Comparison of ENCODE assay signal across 1 mouse cellular context in the genomic region with DNA sequence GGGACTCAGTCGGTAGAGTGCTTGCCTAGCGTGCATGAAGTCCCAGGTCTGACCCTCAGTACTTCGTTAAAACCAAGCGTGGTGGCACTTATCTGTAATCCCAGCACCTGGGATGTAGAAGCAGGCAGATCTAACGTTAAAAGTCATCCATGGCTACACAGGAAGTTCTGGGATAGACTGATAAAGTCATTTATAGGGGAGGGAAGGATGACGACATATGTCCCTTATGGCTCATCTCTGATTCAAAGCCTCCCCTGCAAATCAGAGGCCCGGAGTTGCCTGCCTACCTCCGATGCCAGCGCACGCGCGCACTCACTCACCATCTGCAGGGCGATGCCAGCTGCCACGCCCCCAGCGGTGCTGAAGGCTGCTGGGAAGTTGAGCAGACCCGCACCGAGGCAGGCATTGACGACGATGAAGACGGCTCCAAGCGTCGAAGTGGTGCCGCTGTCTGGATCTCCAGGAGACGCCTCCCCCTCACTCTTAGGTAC.
TF ChIP-seq lines count a peak whose summit lies in the region.

No protein-coding gene starts in this region.

TF ChIP-seq in MEL, 35 proteins besides CTCF, POLR2A, EP300 and RAD21 (continued from another document):
- TF ChIP-seq MAFK (IDR thresholded peaks at IDR 0.05; ENCODE audit: borderline replicate concordance, low read depth, low read length) = no peak
- no peak for TF ChIP-seq POLR2AphosphoS5 (IDR thresholded peaks at IDR 0.05; ENCODE audit: borderline replicate concordance, low read depth, low read length)
- TF ChIP-seq CHD2 (IDR thresholded peaks at IDR 0.05; ENCODE audit: low read length) = no peak
- no peak for TF ChIP-seq SIN3A (IDR thresholded peaks at IDR 0.05; ENCODE audit: low read length)
- no peak for TF ChIP-seq E2F4 (IDR thresholded peaks at IDR 0.05; ENCODE audit: borderline replicate concordance, low read depth, low read length)
- TF ChIP-seq UBTF (IDR thresholded peaks at IDR 0.05; ENCODE audit: borderline replicate concordance, insufficient read depth, low read depth, low read length) = no peak
- no peak for TF ChIP-seq GABPA (IDR thresholded peaks at IDR 0.05; ENCODE audit: low read depth, low read length)
- no peak; the same call in 1 of the 2 replicates for TF ChIP-seq MEF2A (IDR thresholded peaks at IDR 0.05; ENCODE audit: extremely low read depth, insufficient replicate concordance, low read depth, low read length, poor library complexity, severe bottlenecking)
- TF ChIP-seq ZC3H11A (IDR thresholded peaks at IDR 0.05; ENCODE audit: low read depth, low read length) = no peak
- TF ChIP-seq ELF1 (IDR thresholded peaks at IDR 0.05; ENCODE audit: low read depth, low read length) = no peak
- no peak for TF ChIP-seq CHD1 (IDR thresholded peaks at IDR 0.05; ENCODE audit: low read depth, low read length)
- TF ChIP-seq MAX (IDR thresholded peaks at IDR 0.05; ENCODE audit: low read length) = peak; percentile 42; the same call in 1 of the 2 replicates
- no peak for TF ChIP-seq BHLHE40 (IDR thresholded peaks at IDR 0.05; ENCODE audit: borderline replicate concordance, low read depth, low read length)
